Mouse (Mus musculus): Measurements from ENCODE around the gene Calr4. TPM values are rescaled to one million over a fixed set of nuclear protein-coding genes. Genes with fewer than 3 reads are reported as not detected.

The Calr4 gene
- 0.38 and 0.80 TPM in 2 replicates for polyA plus RNA-seq (2015; fragmentation: Nextera tagmentation; extraction: Ambion mirVana)

- Histone ChIP-seq H3K4me2 (replicated peaks) (no peak within 1 kb of the TSS), H3K36me3 (no peaks in the 10 kb centered on the region), H3K4me1 (peaks cover 16% of the 10 kb centered on the region), H3K9ac (replicated peaks) (no peak within 1 kb of the TSS), H3K9me3 (no peaks in the 10 kb centered on the region), H3K27ac (replicated peaks) (no peak within 1 kb of the TSS), H3K27me3 (no peaks in the 10 kb centered on the region), H3K4me3 (no peak within 1 kb of the TSS)
- 81% methylated on average over 2 of the region's 2 CpGs for WGBS
- no peak for ATAC-seq (replicated peaks)
Observed at GRCm38 (mm10) chr4:109234185-109234584, at the start of gene Calr4. TSS of gene Calr4 (plus strand) at chr4:109234485.

GRCm38 (mm10) chr4:109185616-109186405 lies 48.5 kb upstream of the Calr4 start:
- no peak overlapping the region for H3K4me3 ChIP-seq
- H3K36me3 ChIP-seq: no peaks in the 10 kb centered on the region
- H3K9ac ChIP-seq (replicated peaks): no peak overlapping the region
- no peaks in the 10 kb centered on the region for H3K27me3 ChIP-seq
- peaks cover 7% of the 10 kb centered on the region for H3K4me1 ChIP-seq
- WGBS: 81% methylated on average over 8 of the region's 8 CpGs
- no peaks in the 10 kb centered on the region for H3K9me3 ChIP-seq
- ATAC-seq (replicated peaks): no peak; the same call in 1 of the 2 replicates
- H3K27ac ChIP-seq (replicated peaks): peak overlapping the region; percentile 67
- H3K4me2 ChIP-seq (replicated peaks): no peak overlapping the region

- Histone ChIP-seq H3K4me3 (no peak overlapping the region), H3K36me3 (no peaks in the 10 kb centered on the region), H3K27ac (replicated peaks) (peak overlapping the region; percentile 36; the same call in 1 of the 2 replicates), H3K9me3 (no peaks in the 10 kb centered on the region), H3K4me1 (peaks cover 17% of the 10 kb centered on the region), H3K9ac (replicated peaks) (no peak overlapping the region), H3K4me2 (replicated peaks) (no peak overlapping the region), H3K27me3 (no peaks in the 10 kb centered on the region)
- 70% methylated on average over 10 of the region's 10 CpGs for WGBS
- no peak for ATAC-seq (replicated peaks)
Observed at GRCm38 (mm10) chr4:109191598-109191997, 42.7 kb upstream of the Calr4 start.

GRCm38 (mm10) chr4:109193886-109194285 lies 40.4 kb upstream of the Calr4 start:
- Histone ChIP-seq H3K4me1 (peaks cover 17% of the 10 kb centered on the region), H3K36me3 (no peaks in the 10 kb centered on the region), H3K27me3 (no peaks in the 10 kb centered on the region), H3K4me3 (no peak overlapping the region), H3K9me3 (no peaks in the 10 kb centered on the region), H3K27ac (replicated peaks) (no peak overlapping the region), H3K4me2 (replicated peaks) (no peak overlapping the region), H3K9ac (replicated peaks) (no peak overlapping the region)
- no peak for ATAC-seq (replicated peaks)
- WGBS: 86% methylated on average over 5 of the region's 5 CpGs

- no peak overlapping the region for H3K4me2 ChIP-seq (replicated peaks)
- WGBS: 92% methylated on average over 7 of the region's 7 CpGs
- H3K27me3 ChIP-seq: no peaks in the 10 kb centered on the region
- peaks cover 34% of the 10 kb centered on the region for H3K4me1 ChIP-seq
- H3K4me3 ChIP-seq: no peak overlapping the region
- H3K27ac ChIP-seq (replicated peaks): no peak overlapping the region
- H3K9ac ChIP-seq (replicated peaks): no peak overlapping the region
- no peak for ATAC-seq (replicated peaks)
- no peaks in the 10 kb centered on the region for H3K36me3 ChIP-seq
- no peaks in the 10 kb centered on the region for H3K9me3 ChIP-seq
Observed at GRCm38 (mm10) chr4:109195900-109196629, 38.2 kb upstream of the Calr4 start.

- no peaks in the 10 kb centered on the region for H3K27me3 ChIP-seq
- H3K4me2 ChIP-seq (replicated peaks): no peak overlapping the region
- H3K4me1 ChIP-seq: peaks cover 31% of the 10 kb centered on the region
- H3K9me3 ChIP-seq: no peaks in the 10 kb centered on the region
- WGBS: 94% methylated on average over 4 of the region's 4 CpGs
- no peak overlapping the region for H3K4me3 ChIP-seq
- no peak overlapping the region for H3K27ac ChIP-seq (replicated peaks)
- H3K9ac ChIP-seq (replicated peaks): no peak overlapping the region
- no peak for ATAC-seq (replicated peaks)
- no peaks in the 10 kb centered on the region for H3K36me3 ChIP-seq
Observed at GRCm38 (mm10) chr4:109199069-109199468, 35.2 kb upstream of the Calr4 start.

- Histone ChIP-seq H3K27me3 (no peaks in the 10 kb centered on the region), H3K4me3 (peak within 1 kb of the TSS; percentile 79), H3K4me1 (peaks cover 25% of the 10 kb centered on the region), H3K9me3 (no peaks in the 10 kb centered on the region), H3K4me2 (replicated peaks) (peak within 1 kb of the TSS; percentile 80), H3K9ac (replicated peaks) (peak within 1 kb of the TSS; percentile 75), H3K27ac (replicated peaks) (peak within 1 kb of the TSS; percentile 97), H3K36me3 (no peaks in the 10 kb centered on the region)
- peak; percentile 98 for ATAC-seq (replicated peaks)
- under 1% methylated on average over 59 of the region's 59 CpGs for WGBS
Observed at GRCm38 (mm10) chr4:109201582-109202424, 32.5 kb upstream of the Calr4 start, which contains the start of gene Osbpl9. TSS of gene Osbpl9 (minus strand) at chr4:109202272.

- WGBS: 87% methylated on average over 1 of the region's 1 CpGs
- H3K36me3 ChIP-seq: no peaks in the 10 kb centered on the region
- ATAC-seq (replicated peaks): no peak
- H3K27ac ChIP-seq (replicated peaks): no peak overlapping the region
- H3K9me3 ChIP-seq: no peaks in the 10 kb centered on the region
- H3K4me1 ChIP-seq: peaks cover 25% of the 10 kb centered on the region
- H3K9ac ChIP-seq (replicated peaks): no peak overlapping the region
- H3K4me3 ChIP-seq: no peak overlapping the region
- H3K27me3 ChIP-seq: no peaks in the 10 kb centered on the region
- no peak overlapping the region for H3K4me2 ChIP-seq (replicated peaks)
Observed at GRCm38 (mm10) chr4:109203931-109204330, 30.4 kb upstream of the Calr4 start.

- Histone ChIP-seq H3K27me3 (no peaks in the 10 kb centered on the region), H3K36me3 (no peaks in the 10 kb centered on the region), H3K27ac (replicated peaks) (no peak overlapping the region), H3K9me3 (no peaks in the 10 kb centered on the region), H3K4me2 (replicated peaks) (no peak overlapping the region), H3K4me1 (peaks cover 21% of the 10 kb centered on the region), H3K9ac (replicated peaks) (no peak overlapping the region), H3K4me3 (no peak overlapping the region)
- 68% methylated on average over 1 of the region's 1 CpGs for WGBS
- no peak for ATAC-seq (replicated peaks)
Observed at GRCm38 (mm10) chr4:109204416-109204815, 29.9 kb upstream of the Calr4 start.

- ATAC-seq (replicated peaks): no peak
- Histone ChIP-seq H3K36me3 (no peaks in the 10 kb centered on the region), H3K4me3 (no peak overlapping the region), H3K9ac (replicated peaks) (no peak overlapping the region), H3K27ac (replicated peaks) (no peak overlapping the region), H3K27me3 (no peaks in the 10 kb centered on the region), H3K4me2 (replicated peaks) (no peak overlapping the region), H3K9me3 (no peaks in the 10 kb centered on the region), H3K4me1 (0 out of 2 replicates have a peak, but pooled peaks cover 1% of the 10 kb centered on the region)
- 70% methylated on average over 5 of the region's 5 CpGs for WGBS
Observed at GRCm38 (mm10) chr4:109207524-109207923, 26.8 kb upstream of the Calr4 start.

- H3K4me1 ChIP-seq: no peaks in the 10 kb centered on the region
- H3K4me2 ChIP-seq (replicated peaks): no peak overlapping the region
- WGBS: 83% methylated on average over 2 of the region's 2 CpGs
- no peak for ATAC-seq (replicated peaks)
- H3K27ac ChIP-seq (replicated peaks): no peak overlapping the region
- H3K4me3 ChIP-seq: no peak overlapping the region
- no peak overlapping the region for H3K9ac ChIP-seq (replicated peaks)
- no peaks in the 10 kb centered on the region for H3K36me3 ChIP-seq
- H3K9me3 ChIP-seq: no peaks in the 10 kb centered on the region
- H3K27me3 ChIP-seq: no peaks in the 10 kb centered on the region
Observed at GRCm38 (mm10) chr4:109210253-109210652, 24.0 kb upstream of the Calr4 start.

GRCm38 (mm10) chr4:109210881-109211280 lies 23.4 kb upstream of the Calr4 start:
- no peak for ATAC-seq (replicated peaks)
- no peak overlapping the region for H3K4me2 ChIP-seq (replicated peaks)
- no peak overlapping the region for H3K27ac ChIP-seq (replicated peaks)
- no peak overlapping the region for H3K9ac ChIP-seq (replicated peaks)
- no peaks in the 10 kb centered on the region for H3K36me3 ChIP-seq
- 67% methylated on average over 4 of the region's 4 CpGs for WGBS
- H3K9me3 ChIP-seq: no peaks in the 10 kb centered on the region
- no peak overlapping the region for H3K4me3 ChIP-seq
- no peaks in the 10 kb centered on the region for H3K4me1 ChIP-seq
- no peaks in the 10 kb centered on the region for H3K27me3 ChIP-seq
